Mouse (Mus musculus): ENCODE results near the gene Asb1. TPM values are rescaled to one million over a fixed set of nuclear protein-coding genes. Genes with fewer than 3 reads are reported as not detected.
A peak's percentile ranks its signal among the peaks of the same experiment; 100 is the strongest.

Gene Asb1
- polyA plus RNA-seq, 1 experiment from 2014 or later, result 6.3 TPM

GRCm38 (mm10) chr1:91532243-91532642 is 8.1 kb upstream of the Asb1 start:
- H3K4me1 ChIP-seq, result peaks cover 15% of the 10 kb centered on the region
- no peak overlapping the region for H3K4me3 ChIP-seq
- whole genome bisulfite sequencing, result 59% methylated on average over 4 of the region's 4 CpGs
- peaks cover 23% of the 10 kb centered on the region for H3K27me3 ChIP-seq
- H3K9me3 ChIP-seq, result no peaks in the 10 kb centered on the region
- H3K36me3 ChIP-seq, result peaks cover 24% of the 10 kb centered on the region
- H3K4me2 ChIP-seq (replicated peaks), result no peak overlapping the region
- H3K27ac ChIP-seq, result peak overlapping the region; percentile 61; the same call in 1 of the 2 replicates
- 0 out of 2 replicates have a peak, but pooled peaks have one; percentile 24 for ATAC-seq (ENCODE audit: low FRiP score, low read depth)
- no peak overlapping the region for H3K9ac ChIP-seq

GRCm38 (mm10) chr1:91532892-91533291 is 7.5 kb upstream of the Asb1 start:
- 82% methylated on average over 5 of the region's 5 CpGs for WGBS
- no peak overlapping the region for H3K4me3 ChIP-seq
- H3K27ac ChIP-seq, result peak overlapping the region; percentile 23; the same call in 1 of the 2 replicates
- H3K9me3 ChIP-seq, result no peaks in the 10 kb centered on the region
- no peak for ATAC-seq (ENCODE audit: low FRiP score, low read depth)
- peaks cover 15% of the 10 kb centered on the region for H3K4me1 ChIP-seq
- no peak overlapping the region for H3K4me2 ChIP-seq (replicated peaks)
- peaks cover 17% of the 10 kb centered on the region for H3K36me3 ChIP-seq
- no peak overlapping the region for H3K9ac ChIP-seq
- peaks cover 28% of the 10 kb centered on the region for H3K27me3 ChIP-seq

- ATAC-seq (ENCODE audit: low FRiP score, low read depth), result no peak
- 52% methylated on average over 2 of the region's 2 CpGs for WGBS
- Histone ChIP-seq H3K4me1 (peaks cover 15% of the 10 kb centered on the region), H3K4me2 (replicated peaks) (no peak overlapping the region), H3K9ac (no peak overlapping the region), H3K36me3 (peaks cover 13% of the 10 kb centered on the region), H3K9me3 (no peaks in the 10 kb centered on the region), H3K27ac (no peak overlapping the region), H3K27me3 (peaks cover 34% of the 10 kb centered on the region), H3K4me3 (no peak overlapping the region)
Observed at GRCm38 (mm10) chr1:91533483-91533882, 6.9 kb upstream of the Asb1 start.

DNA sequence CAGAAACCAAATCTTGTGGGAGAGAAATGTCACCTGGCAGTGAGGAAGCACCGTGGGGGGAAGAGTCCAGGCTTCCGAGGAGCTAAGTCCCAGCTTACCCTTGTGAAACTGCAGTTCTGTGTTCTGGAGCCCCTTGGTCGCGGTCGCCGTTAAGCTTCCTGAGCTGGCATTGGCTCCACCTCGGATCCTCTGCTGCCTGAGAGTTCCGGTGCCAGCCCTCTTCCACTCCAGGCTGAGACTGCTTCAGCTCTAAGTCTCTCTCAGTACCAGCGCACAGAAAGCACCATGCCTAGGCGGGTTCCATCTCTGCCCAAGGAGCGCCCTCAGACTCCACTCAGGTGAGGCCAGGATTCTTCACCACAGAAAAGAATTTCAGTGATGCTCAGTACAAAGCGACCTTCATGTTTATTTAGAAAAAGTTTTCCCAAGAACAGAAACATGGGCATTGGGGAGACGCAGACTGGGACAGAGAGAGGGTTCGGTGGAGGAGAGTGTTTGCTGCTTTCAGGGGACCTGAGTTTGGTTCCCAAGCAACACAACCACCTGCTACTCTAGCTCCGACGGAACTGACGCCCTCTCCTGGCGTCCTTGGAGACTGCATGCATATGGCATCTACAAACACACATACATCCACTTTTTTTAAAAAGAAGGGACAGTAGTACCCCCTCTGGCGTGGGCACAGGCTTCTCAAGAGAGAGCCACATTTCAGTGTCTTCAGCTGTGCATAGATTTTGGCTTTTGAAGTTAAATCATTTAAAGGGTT is 6.2 kb upstream of the Asb1 start:
- ATAC-seq (ENCODE audit: low FRiP score, low read depth), result no peak
- H3K9ac ChIP-seq, result no peak overlapping the region
- H3K4me3 ChIP-seq, result no peak overlapping the region
- H3K27me3 ChIP-seq, result peaks cover 41% of the 10 kb centered on the region
- peaks cover 9% of the 10 kb centered on the region for H3K36me3 ChIP-seq
- H3K9me3 ChIP-seq, result no peaks in the 10 kb centered on the region
- no peak overlapping the region for H3K4me2 ChIP-seq (replicated peaks)
- H3K27ac ChIP-seq, result no peak overlapping the region
- 76% methylated on average over 19 of the region's 19 CpGs for WGBS
- H3K4me1 ChIP-seq, result peaks cover 15% of the 10 kb centered on the region

- 24% methylated on average over 22 of the region's 22 CpGs for WGBS
- H3K4me1 ChIP-seq, result peaks cover 25% of the 10 kb centered on the region
- H3K36me3 ChIP-seq, result no peaks in the 10 kb centered on the region
- peaks cover 50% of the 10 kb centered on the region for H3K27me3 ChIP-seq
- no peak overlapping the region for H3K4me2 ChIP-seq (replicated peaks)
- no peak overlapping the region for H3K4me3 ChIP-seq
- H3K9ac ChIP-seq, result no peak overlapping the region
- no peaks in the 10 kb centered on the region for H3K9me3 ChIP-seq
- ATAC-seq (ENCODE audit: low FRiP score, low read depth), result no peak
- no peak overlapping the region for H3K27ac ChIP-seq
Observed at GRCm38 (mm10) chr1:91537786-91538569, 2.4 kb upstream of the Asb1 start.

DNA sequence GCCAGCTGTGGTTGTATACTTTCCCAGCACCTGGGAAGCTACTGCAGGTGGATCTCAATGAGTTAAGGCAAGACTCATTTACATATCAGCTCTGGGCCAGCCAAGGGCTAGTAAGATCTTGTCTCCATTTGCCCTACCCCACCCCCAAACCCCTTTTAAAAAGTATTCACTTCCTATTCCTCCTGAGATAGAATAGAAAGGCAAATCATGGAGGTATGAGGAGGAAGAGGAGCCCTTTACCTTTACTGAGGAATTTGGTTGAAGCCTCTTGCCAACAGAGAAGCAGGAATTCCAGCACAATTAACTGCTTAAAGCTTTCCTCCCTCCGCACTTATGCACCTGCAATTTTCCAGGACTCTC is 1.8 kb upstream of the Asb1 start:
- Histone ChIP-seq H3K36me3 (no peaks in the 10 kb centered on the region), H3K4me1 (peaks cover 19% of the 10 kb centered on the region), H3K4me3 (no peak overlapping the region), H3K9me3 (no peaks in the 10 kb centered on the region), H3K9ac (no peak overlapping the region), H3K4me2 (replicated peaks) (no peak overlapping the region), H3K27me3 (peaks cover 50% of the 10 kb centered on the region), H3K27ac (no peak overlapping the region)
- 18% methylated on average over 1 of the region's 1 CpGs for WGBS
- ATAC-seq (ENCODE audit: low FRiP score, low read depth), result no peak

DNA sequence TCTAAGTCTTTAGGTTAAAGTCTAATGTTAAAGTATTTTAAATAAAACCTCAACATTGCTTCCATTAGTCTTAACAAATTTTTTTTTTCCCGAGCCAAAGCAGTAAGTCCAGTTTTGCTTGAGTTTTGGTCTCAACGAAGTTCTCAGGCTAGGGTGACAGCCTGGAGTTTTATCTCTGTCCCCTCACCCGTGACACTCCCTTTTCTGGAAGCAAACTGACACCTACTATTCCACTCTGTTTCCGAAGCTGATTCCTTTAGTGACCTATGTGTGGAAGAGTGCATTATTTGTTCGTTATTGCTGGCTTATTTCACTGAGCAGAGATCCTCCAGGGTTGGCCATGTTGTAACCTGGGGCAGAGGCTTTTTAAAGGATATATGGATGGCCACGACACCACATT is 1.1 kb upstream of the Asb1 start:
- peak overlapping the region; percentile 80; the same call in 1 of the 2 replicates for H3K9ac ChIP-seq
- H3K9me3 ChIP-seq, result no peaks in the 10 kb centered on the region
- H3K4me3 ChIP-seq, result peak overlapping the region; percentile 85
- ATAC-seq (ENCODE audit: low FRiP score, low read depth), result no peak
- H3K27me3 ChIP-seq, result peaks cover 50% of the 10 kb centered on the region
- H3K4me2 ChIP-seq (replicated peaks), result peak overlapping the region; percentile 99
- H3K27ac ChIP-seq, result no peak overlapping the region
- H3K4me1 ChIP-seq, result peaks cover 18% of the 10 kb centered on the region
- 33% methylated on average over 6 of the region's 6 CpGs for WGBS
- 0 out of 2 replicates have a peak, but pooled peaks cover 3% of the 10 kb centered on the region for H3K36me3 ChIP-seq

- Histone ChIP-seq H3K36me3 (peaks cover 8% of the 10 kb centered on the region), H3K4me2 (replicated peaks) (peak overlapping the region; percentile 99), H3K27me3 (peaks cover 50% of the 10 kb centered on the region), H3K4me3 (peak overlapping the region; percentile 85), H3K9ac (peak overlapping the region; percentile 80), H3K9me3 (no peaks in the 10 kb centered on the region), H3K4me1 (peaks cover 18% of the 10 kb centered on the region), H3K27ac (no peak overlapping the region)
- WGBS, result 3% methylated on average over 22 of the region's 22 CpGs
- ATAC-seq (ENCODE audit: low FRiP score, low read depth), result peak; percentile 49
Observed at GRCm38 (mm10) chr1:91539704-91540270, 557 bp upstream of the Asb1 start.

DNA sequence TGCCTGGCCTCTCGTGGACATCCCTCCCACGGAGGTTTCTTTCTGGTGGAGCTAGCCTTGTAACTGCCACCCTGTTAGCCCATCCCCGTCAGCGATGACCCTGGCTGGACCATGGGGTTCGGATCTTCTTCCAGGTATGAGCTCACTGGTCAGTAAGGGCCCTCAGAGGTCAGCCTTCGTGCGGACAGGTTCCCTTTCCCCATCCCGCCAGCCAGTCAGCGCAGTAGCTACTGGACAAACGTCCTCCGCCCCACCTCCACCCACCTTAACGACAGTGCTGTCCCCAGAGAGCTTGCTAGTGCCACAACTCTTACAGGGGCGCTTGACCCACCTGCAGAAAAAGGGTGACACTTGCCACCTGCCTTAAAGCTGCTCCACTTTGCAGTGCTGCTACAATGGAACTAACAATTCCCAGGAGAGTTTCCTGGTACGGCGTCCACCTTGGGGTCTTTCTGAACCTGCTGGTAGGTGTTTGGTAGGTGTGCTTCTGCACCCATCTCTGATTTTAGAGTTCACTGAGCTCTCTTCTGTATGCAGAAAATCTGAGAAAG is 773 bp downstream of the Asb1 start:
- no peak overlapping the region for H3K27ac ChIP-seq
- 16% methylated on average over 15 of the region's 15 CpGs for WGBS
- peaks cover 38% of the 10 kb centered on the region for H3K27me3 ChIP-seq
- peak overlapping the region; percentile 80 for H3K9ac ChIP-seq
- H3K36me3 ChIP-seq, result peaks cover 18% of the 10 kb centered on the region
- peak overlapping the region; percentile 85 for H3K4me3 ChIP-seq
- peaks cover 18% of the 10 kb centered on the region for H3K4me1 ChIP-seq
- ATAC-seq (ENCODE audit: low FRiP score, low read depth), result no peak
- peak overlapping the region; percentile 99 for H3K4me2 ChIP-seq (replicated peaks)
- no peaks in the 10 kb centered on the region for H3K9me3 ChIP-seq

DNA sequence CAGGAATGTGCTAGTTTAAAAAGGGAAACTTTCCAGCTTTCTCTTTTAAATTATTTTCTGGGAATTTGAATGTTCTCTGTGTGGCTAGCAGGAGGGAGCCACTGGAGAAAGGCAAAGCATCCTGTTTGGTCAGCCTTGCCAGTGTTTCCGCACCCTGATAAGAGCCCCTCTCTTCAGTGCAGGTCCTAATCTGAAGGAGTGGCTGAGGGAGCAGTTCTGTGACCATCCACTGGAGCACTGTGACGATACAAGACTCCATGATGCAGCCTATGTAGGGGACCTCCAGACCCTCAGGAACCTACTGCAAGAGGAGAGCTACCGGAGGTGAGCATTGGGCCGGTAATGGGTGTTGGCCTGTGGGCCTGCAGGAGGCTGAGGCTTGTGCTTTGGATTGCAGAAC is 3.6 kb downstream of the Asb1 start:
- Histone ChIP-seq H3K27me3 (peaks cover 11% of the 10 kb centered on the region), H3K27ac (no peak overlapping the region), H3K9ac (no peak overlapping the region), H3K36me3 (peaks cover 39% of the 10 kb centered on the region), H3K4me2 (replicated peaks) (no peak overlapping the region), H3K4me1 (peaks cover 18% of the 10 kb centered on the region), H3K9me3 (no peaks in the 10 kb centered on the region), H3K4me3 (no peak overlapping the region)
- no peak for ATAC-seq (ENCODE audit: low FRiP score, low read depth)
- WGBS, result 86% methylated on average over 4 of the region's 4 CpGs

- no peak overlapping the region for H3K4me3 ChIP-seq
- 83% methylated on average over 1 of the region's 1 CpGs for WGBS
- H3K4me1 ChIP-seq, result peaks cover 13% of the 10 kb centered on the region
- no peak overlapping the region for H3K9ac ChIP-seq
- no peak overlapping the region for H3K4me2 ChIP-seq (replicated peaks)
- no peak overlapping the region for H3K27ac ChIP-seq
- ATAC-seq (ENCODE audit: low FRiP score, low read depth), result no peak
- peaks cover 43% of the 10 kb centered on the region for H3K36me3 ChIP-seq
- no peaks in the 10 kb centered on the region for H3K9me3 ChIP-seq
- no peaks in the 10 kb centered on the region for H3K27me3 ChIP-seq
Observed at GRCm38 (mm10) chr1:91545226-91545625, 4.9 kb downstream of the Asb1 start.

DNA sequence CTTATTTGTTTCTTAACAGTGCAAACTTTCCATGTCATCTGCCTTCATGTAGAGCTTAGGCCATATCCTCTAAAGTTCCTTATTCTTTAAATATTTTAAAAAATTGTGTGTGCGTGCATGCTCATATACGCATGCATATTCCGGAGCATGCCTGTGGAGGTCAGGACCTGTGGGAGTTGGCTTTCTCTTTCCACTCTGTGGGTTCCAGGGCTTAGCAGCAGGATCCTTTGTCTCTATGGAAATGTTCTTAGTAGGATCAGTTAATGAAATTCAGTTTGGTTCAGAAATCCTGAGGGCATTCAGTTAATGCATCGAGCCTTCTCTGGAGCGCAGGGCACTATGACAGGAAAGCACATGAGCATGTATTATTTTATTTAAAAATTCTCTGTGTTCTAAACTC is 7.2 kb downstream of the Asb1 start:
- Histone ChIP-seq H3K36me3 (peaks cover 51% of the 10 kb centered on the region), H3K27me3 (no peaks in the 10 kb centered on the region), H3K9ac (no peak overlapping the region), H3K4me2 (replicated peaks) (no peak overlapping the region), H3K27ac (no peak overlapping the region), H3K4me3 (no peak overlapping the region), H3K9me3 (no peaks in the 10 kb centered on the region), H3K4me1 (peaks cover 8% of the 10 kb centered on the region)
- WGBS, result 97% methylated on average over 5 of the region's 5 CpGs
- ATAC-seq (ENCODE audit: low FRiP score, low read depth), result no peak

Measured in limb, embryonic 13.5 days (tissue).